Mouse (Mus musculus): ENCODE results near the gene Ptpra. TPM values are rescaled to one million over a fixed set of nuclear protein-coding genes. Genes with fewer than 3 reads are reported as not detected.
"Not testable (repeated sequence)": the region's sequence is repeated elsewhere in the genome, so short reads cannot be mapped to it uniquely, and the experiment has no call there.

Gene Ptpra
- polyA plus RNA-seq, 1 experiment from 2014 or later = 73.9 TPM

- Histone ChIP-seq H3K27me3 (replicated peaks) (no peaks in the 10 kb centered on the region), H3K9me3 (no peaks in the 10 kb centered on the region), H3K27ac (no peak overlapping the region), H3K4me3 (replicated peaks) (no peak overlapping the region), H3K36me3 (no peaks in the 10 kb centered on the region), H3K9ac (no peak overlapping the region), H3K4me2 (replicated peaks) (no peak overlapping the region), H3K4me1 (replicated peaks) (no peaks in the 10 kb centered on the region; the same call in 1 of the 2 replicates)
- ATAC-seq = no peak
- 68% methylated on average over 8 of the region's 8 CpGs for WGBS
These were observed 22.9 kb downstream of the Ptpra start for GRCm38 (mm10) chr2:130472908-130473510.

- H3K27ac ChIP-seq = no peak overlapping the region
- H3K4me2 ChIP-seq (replicated peaks) = no peak overlapping the region
- H3K4me1 ChIP-seq (replicated peaks) = no peaks in the 10 kb centered on the region; the same call in 1 of the 2 replicates
- no peak for ATAC-seq
- no peak overlapping the region for H3K9ac ChIP-seq
- H3K36me3 ChIP-seq = no peaks in the 10 kb centered on the region
- no peaks in the 10 kb centered on the region for H3K27me3 ChIP-seq (replicated peaks)
- H3K9me3 ChIP-seq = no peaks in the 10 kb centered on the region
- WGBS = 92% methylated on average over 11 of the region's 11 CpGs
- no peak overlapping the region for H3K4me3 ChIP-seq (replicated peaks)
These were observed 25.7 kb downstream of the Ptpra start for GRCm38 (mm10) chr2:130475764-130476163.

DNA sequence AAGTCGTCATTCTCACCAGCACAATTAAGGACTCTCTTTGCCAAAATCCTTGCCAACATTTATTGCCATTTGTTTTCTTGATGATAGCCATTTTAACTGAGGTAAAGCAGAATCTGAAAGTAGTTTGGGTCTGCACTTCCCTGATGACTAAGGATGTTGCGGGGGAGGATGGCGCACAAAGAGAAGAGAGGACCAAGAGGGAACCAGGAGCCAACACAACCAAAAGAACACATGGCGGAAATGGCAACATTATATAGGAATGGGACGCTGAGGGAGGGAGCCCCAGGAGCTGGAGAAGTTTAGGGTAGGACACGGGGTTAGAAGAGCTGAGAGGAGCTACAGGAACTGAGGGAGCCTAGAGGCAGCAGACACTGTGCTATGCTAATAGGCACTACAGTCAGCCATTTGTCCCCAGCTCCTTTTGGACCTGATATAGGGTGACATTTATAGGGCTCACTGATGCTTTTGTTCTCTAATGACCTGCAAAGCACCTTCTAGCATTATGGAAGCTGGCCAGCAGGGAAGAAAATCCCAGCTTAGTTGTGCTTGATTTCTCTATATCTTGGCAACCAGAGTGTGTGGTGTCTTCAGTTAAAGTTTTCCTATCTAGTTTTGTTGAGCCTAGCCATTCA is 26.7 kb downstream of the Ptpra start:
- no peak for ATAC-seq
- H3K4me1 ChIP-seq (replicated peaks) = no peaks in the 10 kb centered on the region; the same call in 1 of the 2 replicates
- H3K9ac ChIP-seq = no peak overlapping the region
- no peaks in the 10 kb centered on the region for H3K27me3 ChIP-seq (replicated peaks)
- no peaks in the 10 kb centered on the region for H3K9me3 ChIP-seq
- 65% methylated on average over 6 of the region's 6 CpGs for WGBS
- no peak overlapping the region for H3K27ac ChIP-seq
- H3K36me3 ChIP-seq = no peaks in the 10 kb centered on the region
- no peak overlapping the region for H3K4me3 ChIP-seq (replicated peaks)
- no peak overlapping the region for H3K4me2 ChIP-seq (replicated peaks)

DNA sequence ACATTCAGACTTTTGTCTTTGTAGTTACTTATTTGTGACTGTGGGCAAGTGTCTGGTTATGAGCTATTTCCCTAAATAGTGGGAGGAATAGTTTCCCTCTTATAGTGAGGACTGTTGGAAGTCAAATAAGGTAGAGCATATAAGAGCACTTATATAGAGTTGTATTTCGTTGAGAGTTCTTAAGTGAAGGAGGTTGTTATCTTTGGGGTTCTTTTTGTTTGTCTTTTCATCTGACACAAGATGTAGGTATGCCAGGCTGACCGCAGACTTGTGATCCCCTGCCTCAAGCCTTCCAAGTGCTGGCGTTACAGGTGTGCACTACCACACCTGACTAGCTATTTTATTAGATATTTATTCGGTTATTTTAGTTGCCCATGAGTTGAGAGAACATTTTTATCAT is 32.1 kb downstream of the Ptpra start:
- Histone ChIP-seq H3K4me1 (replicated peaks) (no peaks in the 10 kb centered on the region), H3K27ac (no peak overlapping the region), H3K4me2 (replicated peaks) (no peak overlapping the region), H3K9me3 (no peaks in the 10 kb centered on the region), H3K4me3 (replicated peaks) (no peak overlapping the region), H3K27me3 (replicated peaks) (no peaks in the 10 kb centered on the region), H3K9ac (no peak overlapping the region), H3K36me3 (no peaks in the 10 kb centered on the region)
- no peak for ATAC-seq
- 89% methylated on average over 4 of the region's 4 CpGs for WGBS

- 80% methylated on average over 3 of the region's 3 CpGs for WGBS
- Histone ChIP-seq H3K27ac (no peak overlapping the region), H3K27me3 (replicated peaks) (no peaks in the 10 kb centered on the region), H3K4me2 (replicated peaks) (no peak overlapping the region), H3K9me3 (no peaks in the 10 kb centered on the region), H3K4me3 (replicated peaks) (no peak overlapping the region), H3K36me3 (no peaks in the 10 kb centered on the region), H3K4me1 (replicated peaks) (no peaks in the 10 kb centered on the region), H3K9ac (no peak overlapping the region)
- ATAC-seq = no peak
These were observed 32.6 kb downstream of the Ptpra start for GRCm38 (mm10) chr2:130482700-130483099.

GRCm38 (mm10) chr2:130484206-130484605 is 34.1 kb downstream of the Ptpra start:
- WGBS = 88% methylated on average over 1 of the region's 1 CpGs
- H3K4me3 ChIP-seq (replicated peaks) = no peak overlapping the region
- ATAC-seq = no peak
- no peaks in the 10 kb centered on the region for H3K9me3 ChIP-seq
- no peak overlapping the region for H3K4me2 ChIP-seq (replicated peaks)
- H3K9ac ChIP-seq = no peak overlapping the region
- H3K27me3 ChIP-seq (replicated peaks) = no peaks in the 10 kb centered on the region
- no peak overlapping the region for H3K27ac ChIP-seq
- no peaks in the 10 kb centered on the region for H3K4me1 ChIP-seq (replicated peaks)
- no peaks in the 10 kb centered on the region for H3K36me3 ChIP-seq

DNA sequence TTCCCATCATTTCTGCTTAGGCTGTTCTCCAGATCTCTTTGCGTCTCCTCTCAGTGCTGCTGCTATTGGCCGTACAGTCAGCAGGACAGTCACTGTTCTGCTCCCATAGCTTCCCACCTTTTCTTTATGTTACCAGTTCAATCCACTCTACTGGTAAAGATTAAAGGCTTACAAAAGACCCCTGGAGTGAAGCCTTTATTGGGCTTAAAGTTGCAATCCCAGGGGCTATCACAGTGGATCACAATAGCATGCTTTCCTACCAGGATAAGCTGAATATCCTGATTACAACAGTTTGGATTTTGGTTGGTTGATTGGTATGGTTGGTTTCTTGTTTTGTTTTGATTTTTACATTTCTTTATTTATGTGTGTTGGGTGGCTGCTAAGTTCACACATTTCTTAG is 37.9 kb downstream of the Ptpra start:
- no peak overlapping the region for H3K27ac ChIP-seq
- no peak for ATAC-seq
- H3K4me1 ChIP-seq (replicated peaks) = no peaks in the 10 kb centered on the region
- no peak overlapping the region for H3K4me3 ChIP-seq (replicated peaks)
- H3K4me2 ChIP-seq (replicated peaks) = no peak overlapping the region
- 87% methylated on average over 2 of the region's 2 CpGs for WGBS
- H3K27me3 ChIP-seq (replicated peaks) = no peaks in the 10 kb centered on the region
- no peak overlapping the region for H3K9ac ChIP-seq
- H3K9me3 ChIP-seq = no peaks in the 10 kb centered on the region
- no peaks in the 10 kb centered on the region for H3K36me3 ChIP-seq

DNA sequence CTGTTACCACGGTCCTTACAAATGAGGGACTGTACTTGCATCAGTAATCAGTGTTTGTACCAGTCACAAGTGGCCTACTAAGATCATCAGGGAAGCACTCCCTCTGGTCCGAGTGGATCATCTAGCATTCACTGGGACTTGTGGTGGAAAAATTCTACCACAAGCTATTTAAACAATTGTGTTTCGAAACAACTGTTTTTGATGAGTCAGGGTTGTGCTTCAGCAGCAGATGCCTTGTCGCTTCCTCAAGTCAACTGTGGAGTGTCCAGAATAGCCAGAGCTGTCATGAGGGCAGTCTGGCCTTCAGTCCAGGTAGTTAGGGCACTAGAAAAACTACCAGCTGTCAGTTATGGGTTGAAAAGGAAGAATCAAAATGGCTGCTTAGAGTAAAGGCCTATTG is 38.5 kb downstream of the Ptpra start:
- no peaks in the 10 kb centered on the region for H3K36me3 ChIP-seq
- ATAC-seq = no peak
- H3K4me3 ChIP-seq (replicated peaks) = no peak overlapping the region
- H3K4me2 ChIP-seq (replicated peaks) = no peak overlapping the region
- WGBS = 86% methylated on average over 4 of the region's 4 CpGs
- no peaks in the 10 kb centered on the region for H3K27me3 ChIP-seq (replicated peaks)
- no peaks in the 10 kb centered on the region for H3K9me3 ChIP-seq
- H3K27ac ChIP-seq = no peak overlapping the region
- H3K4me1 ChIP-seq (replicated peaks) = no peaks in the 10 kb centered on the region
- no peak overlapping the region for H3K9ac ChIP-seq

DNA sequence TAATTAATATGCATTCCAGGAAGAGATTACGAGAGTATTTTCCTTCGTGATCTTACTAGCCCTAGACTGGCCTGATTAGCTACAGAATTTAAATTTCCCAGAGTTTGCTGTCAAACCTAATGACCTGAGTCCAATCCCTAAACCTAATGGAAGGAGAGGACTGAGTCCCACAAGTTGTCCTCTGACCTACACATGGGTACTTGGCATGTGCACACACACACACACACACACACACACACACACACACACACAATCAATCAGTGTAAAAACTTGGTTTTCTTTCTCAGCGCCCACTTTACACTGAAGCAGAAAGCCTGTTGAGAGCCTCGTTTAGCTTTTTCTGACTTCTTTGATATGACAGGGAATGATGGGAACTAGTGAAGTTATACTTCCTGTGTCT is 41.1 kb downstream of the Ptpra start:
- H3K27ac ChIP-seq = no peak overlapping the region
- no peaks in the 10 kb centered on the region for H3K27me3 ChIP-seq (replicated peaks)
- no peaks in the 10 kb centered on the region for H3K36me3 ChIP-seq
- no peak for ATAC-seq
- H3K4me3 ChIP-seq (replicated peaks) = no peak overlapping the region
- H3K9me3 ChIP-seq = no peaks in the 10 kb centered on the region
- H3K4me1 ChIP-seq (replicated peaks) = 0 out of 2 replicates have a peak, but pooled peaks cover 2% of the 10 kb centered on the region
- WGBS = 72% methylated on average over 4 of the region's 4 CpGs
- no peak overlapping the region for H3K4me2 ChIP-seq (replicated peaks)
- H3K9ac ChIP-seq = no peak overlapping the region

- Histone ChIP-seq H3K4me3 (replicated peaks) (no peak overlapping the region), H3K27me3 (replicated peaks) (no peaks in the 10 kb centered on the region), H3K9me3 (no peaks in the 10 kb centered on the region), H3K4me2 (replicated peaks) (no peak overlapping the region), H3K36me3 (no peaks in the 10 kb centered on the region), H3K4me1 (replicated peaks) (0 out of 2 replicates have a peak, but pooled peaks cover 2% of the 10 kb centered on the region), H3K27ac (no peak overlapping the region), H3K9ac (no peak overlapping the region)
- WGBS = 27% methylated on average over 7 of the region's 7 CpGs
- ATAC-seq = peak; percentile 55
These were observed 41.5 kb downstream of the Ptpra start for GRCm38 (mm10) chr2:130491587-130491986.

- H3K27ac ChIP-seq; H3K4me1 ChIP-seq (replicated peaks); H3K27me3 ChIP-seq (replicated peaks); H3K9ac ChIP-seq; H3K36me3 ChIP-seq; H3K4me2 ChIP-seq (replicated peaks); H3K4me3 ChIP-seq (replicated peaks); H3K9me3 ChIP-seq; ATAC-seq: not testable (repeated sequence)
- WGBS = 80% methylated on average over 4 of the region's 4 CpGs
These were observed 45.0 kb downstream of the Ptpra start for GRCm38 (mm10) chr2:130495114-130495513.

- Histone ChIP-seq H3K4me3 (replicated peaks) (no peak overlapping the region), H3K9ac (no peak overlapping the region), H3K36me3 (no peaks in the 10 kb centered on the region), H3K27me3 (replicated peaks) (no peaks in the 10 kb centered on the region), H3K4me2 (replicated peaks) (no peak overlapping the region), H3K4me1 (replicated peaks) (peaks cover 2% of the 10 kb centered on the region; the same call in 1 of the 2 replicates), H3K27ac (no peak overlapping the region), H3K9me3 (no peaks in the 10 kb centered on the region)
- 44% methylated on average over 6 of the region's 6 CpGs for WGBS
- no peak for ATAC-seq
These were observed 46.0 kb downstream of the Ptpra start for GRCm38 (mm10) chr2:130496037-130496436.

DNA sequence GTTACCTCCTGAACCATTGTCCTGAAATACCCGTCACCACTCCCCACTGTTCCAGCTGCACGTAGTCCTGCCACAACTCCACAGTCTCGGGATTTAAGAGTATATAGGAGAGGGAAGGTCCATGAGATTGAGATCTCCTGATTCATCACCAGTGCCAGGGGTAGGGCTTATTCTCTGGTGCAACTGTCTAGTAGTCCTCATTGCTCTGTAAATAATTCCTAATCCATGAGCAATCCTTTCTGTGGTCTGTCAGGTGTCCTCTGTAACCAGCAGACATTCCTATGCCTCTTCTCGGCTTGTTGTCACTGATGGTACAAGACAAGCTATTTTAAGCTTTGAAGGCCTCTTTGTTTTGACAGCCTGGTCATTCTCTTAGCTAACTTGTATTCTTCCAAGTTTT is 46.9 kb downstream of the Ptpra start:
- ATAC-seq = peak; percentile 31; the same call in 1 of the 2 replicates
- Histone ChIP-seq H3K4me2 (replicated peaks) (no peak overlapping the region), H3K4me1 (replicated peaks) (peaks cover 2% of the 10 kb centered on the region; the same call in 1 of the 2 replicates), H3K27me3 (replicated peaks) (no peaks in the 10 kb centered on the region), H3K9ac (no peak overlapping the region), H3K36me3 (no peaks in the 10 kb centered on the region), H3K9me3 (no peaks in the 10 kb centered on the region), H3K27ac (no peak overlapping the region), H3K4me3 (replicated peaks) (no peak overlapping the region)
- WGBS = 55% methylated on average over 4 of the region's 4 CpGs
